Mouse (Mus musculus): ENCODE measurements at regions not wholly inside any gene's neighbourhood (a gene's known extent, or its start where the extent isn't known, plus 50 kb on each side); places are given as distances from the start of the nearest gene placed in this dataset.
"Not testable (repeated sequence)": the region's sequence is repeated elsewhere in the genome, so short reads cannot be mapped to it uniquely, and the experiment has no call there.

GRCm38 (mm10) chr17:81319605-81320004, 122.0 kb upstream of the Gm11096 start:
- no peak for DNase-seq

GRCm38 (mm10) chr17:81316655-81317054, 124.9 kb upstream of the Gm11096 start:
- DNase-seq: no peak

- DNase-seq: no peak
Measured at GRCm38 (mm10) chr17:81305880-81306279, 135.7 kb upstream of the Gm11096 start.

- DNase-seq: no peak
Measured at GRCm38 (mm10) chr17:81304574-81304973, 137.0 kb upstream of the Gm11096 start.

- no peak for DNase-seq
Measured at GRCm38 (mm10) chr17:81302490-81302889, 139.1 kb upstream of the Gm11096 start.

GRCm38 (mm10) chr17:81291829-81292228, 149.7 kb upstream of the Gm11096 start:
- no peak for DNase-seq

GRCm38 (mm10) chr17:81282543-81282942, 159.0 kb upstream of the Gm11096 start:
- no peak for DNase-seq

- peak; percentile 7 for DNase-seq
Measured at GRCm38 (mm10) chr17:81270235-81270634, 171.3 kb upstream of the Gm11096 start.

GRCm38 (mm10) chr17:81261957-81262356, 179.6 kb upstream of the Gm11096 start:
- DNase-seq: no peak

GRCm38 (mm10) chr17:81260036-81260435, 181.5 kb upstream of the Gm11096 start:
- no peak for DNase-seq

GRCm38 (mm10) chr17:81256106-81256505, 185.5 kb upstream of the Gm11096 start:
- no peak for DNase-seq

- DNase-seq: no peak
Measured at GRCm38 (mm10) chr17:81250748-81251147, 185.9 kb upstream of the Thumpd2 start.

GRCm38 (mm10) chr17:81246156-81246555, 181.3 kb upstream of the Thumpd2 start:
- DNase-seq: no peak

GRCm38 (mm10) chr17:81231771-81232170, 166.9 kb upstream of the Thumpd2 start:
- DNase-seq: not testable (repeated sequence)

GRCm38 (mm10) chr17:81225281-81225680, 160.4 kb upstream of the Thumpd2 start:
- DNase-seq: no peak

- DNase-seq: peak; percentile 67
Measured at GRCm38 (mm10) chr17:81221436-81221835, 156.6 kb upstream of the Thumpd2 start.

GRCm38 (mm10) chr17:81214844-81215243, 150.0 kb upstream of the Thumpd2 start:
- DNase-seq: no peak

- no peak for DNase-seq
Measured at GRCm38 (mm10) chr17:81212043-81212442, 147.2 kb upstream of the Thumpd2 start.

GRCm38 (mm10) chr17:81210389-81210788, 145.5 kb upstream of the Thumpd2 start:
- no peak for DNase-seq

GRCm38 (mm10) chr17:81209323-81209722, 144.4 kb upstream of the Thumpd2 start:
- DNase-seq: no peak

- DNase-seq: no peak
Measured at GRCm38 (mm10) chr17:81201052-81201451, 136.2 kb upstream of the Thumpd2 start.

GRCm38 (mm10) chr17:81194006-81194405, 129.1 kb upstream of the Thumpd2 start:
- no peak for DNase-seq

- peak; percentile 73 for DNase-seq
Measured at GRCm38 (mm10) chr17:81193230-81193871, 128.5 kb upstream of the Thumpd2 start.

GRCm38 (mm10) chr17:81189996-81190395, 125.1 kb upstream of the Thumpd2 start:
- peak; percentile 34 for DNase-seq

- no peak for DNase-seq
Measured at GRCm38 (mm10) chr17:81185685-81186084, 120.8 kb upstream of the Thumpd2 start.
